Mouse (Mus musculus): ENCODE data around the gene Gpc1. TPM values are rescaled to one million over a fixed set of nuclear protein-coding genes. Genes with fewer than 3 reads are reported as not detected.

The Gpc1 gene
- 10 to 100 TPM; 10.4 to 13.2 TPM for total RNA-seq (2023)

DNA sequence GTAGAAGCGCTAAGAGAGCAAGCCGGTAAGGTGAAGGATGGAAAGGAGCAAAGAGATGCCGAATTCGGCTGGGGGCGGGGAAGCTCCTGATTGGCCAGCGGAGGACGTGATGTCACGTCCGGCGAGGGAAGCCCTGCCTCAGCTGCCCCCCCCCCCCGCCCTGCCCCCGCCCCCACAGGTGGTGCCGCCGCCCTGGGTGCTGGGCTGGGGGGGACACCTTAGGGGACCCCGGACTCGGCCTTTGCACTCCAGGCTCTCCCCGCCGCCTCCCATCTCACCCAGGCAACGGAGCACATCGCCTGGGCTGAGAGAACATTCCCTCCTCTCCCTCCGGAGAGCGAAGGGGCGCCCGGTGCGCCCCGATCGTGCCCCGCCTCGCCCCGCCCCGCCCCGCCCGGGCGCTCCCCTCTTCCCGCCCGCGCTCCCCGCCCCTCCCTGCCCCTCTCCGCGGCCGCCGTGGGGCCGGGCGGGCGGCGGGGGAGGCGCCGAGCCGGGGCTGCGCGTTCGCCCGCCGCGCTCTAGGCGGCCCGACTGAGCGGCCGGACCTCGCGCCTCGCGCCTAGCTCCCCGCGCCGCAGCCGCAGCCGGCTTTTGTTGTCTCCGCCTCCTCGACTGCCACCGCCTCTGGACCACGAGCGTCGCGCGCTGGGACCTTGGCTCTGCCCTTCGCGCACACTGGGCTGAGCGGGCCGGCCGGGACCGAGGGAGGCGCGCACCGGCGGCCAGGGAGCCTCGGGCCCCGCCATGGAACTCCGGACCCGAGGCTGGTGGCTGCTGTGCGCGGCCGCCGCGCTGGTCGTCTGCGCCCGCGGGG is at the start of gene Gpc1:
Gene Gpc1, plus strand, starts transcription at position 458 of the 814 bp plus-strand sequence.

DNA sequence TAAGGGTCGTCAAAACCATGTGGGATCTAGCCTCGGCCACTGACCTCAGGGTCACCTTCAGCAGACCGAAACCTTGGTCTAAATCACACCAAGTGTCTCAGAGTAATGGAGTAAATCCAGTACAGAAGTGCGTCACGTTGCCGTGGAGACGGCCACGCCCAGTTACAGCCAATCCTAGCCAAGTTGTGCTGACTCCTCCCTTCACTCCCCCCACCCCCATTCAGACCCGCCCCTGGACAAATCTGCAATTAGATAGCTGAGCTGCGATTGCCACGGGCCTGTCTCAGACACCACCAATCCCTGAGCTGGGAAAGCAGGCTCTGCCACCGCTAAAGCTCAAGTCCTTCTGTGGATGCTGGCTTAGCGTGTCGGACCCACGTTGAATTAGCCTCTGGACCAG is 71.3 kb downstream of the Gpc1 start, which contains the start of gene Ankmy1:
Gene Ankmy1, minus strand, starts transcription at position 121 of the 400 bp plus-strand sequence.

DNA sequence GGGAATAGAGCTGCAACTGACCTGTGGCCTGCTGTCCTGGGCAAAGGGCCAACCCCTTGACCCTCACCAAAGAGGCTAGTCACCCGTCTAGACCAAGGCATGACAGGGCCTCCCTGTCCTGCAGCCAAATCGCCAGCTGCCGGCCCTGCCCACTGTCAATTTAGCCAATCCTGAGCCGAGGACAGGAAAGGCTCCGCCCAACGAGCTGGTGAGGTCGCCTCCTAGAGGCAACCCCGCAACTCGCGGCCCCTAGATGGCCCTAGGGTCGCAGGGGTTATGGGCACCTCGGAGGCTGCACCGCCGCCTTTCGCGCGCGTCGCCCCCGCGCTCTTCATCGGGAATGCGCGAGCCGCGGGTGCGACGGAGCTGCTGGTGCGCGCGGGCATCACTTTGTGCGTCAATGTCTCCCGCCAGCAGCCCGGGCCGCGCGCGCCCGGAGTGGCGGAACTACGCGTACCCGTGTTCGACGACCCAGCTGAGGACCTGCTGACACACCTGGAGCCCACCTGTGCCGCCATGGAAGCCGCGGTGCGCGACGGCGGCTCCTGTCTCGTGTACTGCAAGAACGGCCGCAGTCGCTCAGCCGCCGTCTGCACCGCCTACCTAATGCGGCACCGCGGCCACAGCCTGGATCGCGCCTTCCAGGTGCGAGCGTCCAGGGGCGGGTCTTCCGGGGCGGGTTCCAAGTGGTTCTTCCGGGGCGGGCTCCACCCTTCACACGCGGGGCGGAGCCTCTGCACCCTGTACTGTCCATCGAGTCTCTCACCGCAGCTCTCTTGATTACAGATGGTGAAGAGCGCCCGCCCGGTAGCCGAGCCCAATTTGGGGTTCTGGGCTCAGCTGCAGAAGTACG is 75.6 kb downstream of the Gpc1 start, which contains the start of gene Dusp28:
Gene Dusp28, plus strand, starts transcription at position 203 of the 853 bp plus-strand sequence.

Other genes starting within 250 kb of the Gpc1 start
- not detected for gene Olfr1412, start 245.9 kb upstream of the Gpc1 start, total RNA-seq (2023)
- gene Olfr1411, start 237.2 kb upstream of the Gpc1 start, total RNA-seq (2023): not detected
- gene Olfr1410, start 225.9 kb upstream of the Gpc1 start, total RNA-seq (2023): not detected
- not detected for gene Olfr12, start 213.9 kb upstream of the Gpc1 start, total RNA-seq (2023)
- gene Cops9, start 189.7 kb upstream of the Gpc1 start, total RNA-seq (2023): 100 to 1,000 TPM; 105 to 111 TPM
- gene Otos, start 182.8 kb upstream of the Gpc1 start, total RNA-seq (2023): not detected
- gene Ankmy1, start 71.3 kb downstream of the Gpc1 start, total RNA-seq (2023): 1 to 10 TPM; 1.5 to 2.1 TPM
- gene Dusp28, start 75.3 kb downstream of the Gpc1 start, total RNA-seq (2023): 1 to 10 TPM; 4.4 to 6.4 TPM
- 100 to 1,000 TPM; 112 to 115 TPM for gene Rnpepl1, start 79.1 kb downstream of the Gpc1 start, total RNA-seq (2023)
- gene Capn10, start 102.7 kb downstream of the Gpc1 start, total RNA-seq (2023): 10 to 100 TPM; 23.5 to 23.8 TPM
- gene Gpr35, start 119.2 kb downstream of the Gpc1 start, total RNA-seq (2023): 1 to 10 TPM in 1 of 2 experiments, under 1 TPM in 1; 0.76 to 1.6 TPM
- gene Aqp12, start 174.7 kb downstream of the Gpc1 start, total RNA-seq (2023): not detected